Mouse (Mus musculus): Measurements from ENCODE around the gene Gprc5a. TPM values are rescaled to one million over a fixed set of nuclear protein-coding genes. Genes with fewer than 3 reads are reported as not detected.

The Gprc5a gene
- polyA plus RNA-seq, 1 experiment from 2014 or later: 24.7 TPM

DNA sequence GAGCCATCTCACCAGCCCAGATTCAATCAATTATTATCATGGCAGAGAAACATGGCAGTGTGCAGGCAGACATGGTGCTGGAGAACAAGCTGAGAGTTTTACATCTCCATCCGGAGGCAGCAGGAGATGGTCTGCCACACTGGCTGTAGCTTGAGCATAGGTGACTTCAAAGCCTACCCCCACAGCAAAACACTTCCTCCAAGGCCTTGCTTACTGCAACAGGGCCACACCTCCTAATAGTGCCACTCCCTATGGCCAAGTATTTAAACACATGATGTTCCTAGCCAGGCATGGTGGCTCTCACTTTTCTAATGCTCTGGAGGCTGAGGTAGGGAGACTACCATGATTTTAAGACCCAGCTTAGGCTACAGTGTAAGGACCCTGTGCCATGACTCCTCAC, 20.3 kb downstream of the Gprc5a start:
- Histone ChIP-seq H3K9me3 (replicated peaks; ENCODE audit: control insufficient read depth, low read length) (no peaks in the 10 kb centered on the region), H3K9ac (ENCODE audit: low read length) (no peak overlapping the region), H3K36me3 (ENCODE audit: control insufficient read depth, insufficient read depth, low read length) (no peaks in the 10 kb centered on the region), H3K4me3 (replicated peaks; ENCODE audit: low read length) (no peak overlapping the region), H3K27me3 (ENCODE audit: control insufficient read depth, insufficient read depth, low read length) (no peaks in the 10 kb centered on the region), H3K4me1 (ENCODE audit: control insufficient read depth, insufficient read depth, low read length) (no peaks in the 10 kb centered on the region), H3K27ac (ENCODE audit: low read length) (no peak overlapping the region), H3K4me2 (ENCODE audit: low read depth, low read length) (no peak overlapping the region)
- ATAC-seq (ENCODE audit: insufficient read depth, low FRiP score): no peak
- 90% methylated on average over 1 of the region's 1 CpGs for WGBS

DNA sequence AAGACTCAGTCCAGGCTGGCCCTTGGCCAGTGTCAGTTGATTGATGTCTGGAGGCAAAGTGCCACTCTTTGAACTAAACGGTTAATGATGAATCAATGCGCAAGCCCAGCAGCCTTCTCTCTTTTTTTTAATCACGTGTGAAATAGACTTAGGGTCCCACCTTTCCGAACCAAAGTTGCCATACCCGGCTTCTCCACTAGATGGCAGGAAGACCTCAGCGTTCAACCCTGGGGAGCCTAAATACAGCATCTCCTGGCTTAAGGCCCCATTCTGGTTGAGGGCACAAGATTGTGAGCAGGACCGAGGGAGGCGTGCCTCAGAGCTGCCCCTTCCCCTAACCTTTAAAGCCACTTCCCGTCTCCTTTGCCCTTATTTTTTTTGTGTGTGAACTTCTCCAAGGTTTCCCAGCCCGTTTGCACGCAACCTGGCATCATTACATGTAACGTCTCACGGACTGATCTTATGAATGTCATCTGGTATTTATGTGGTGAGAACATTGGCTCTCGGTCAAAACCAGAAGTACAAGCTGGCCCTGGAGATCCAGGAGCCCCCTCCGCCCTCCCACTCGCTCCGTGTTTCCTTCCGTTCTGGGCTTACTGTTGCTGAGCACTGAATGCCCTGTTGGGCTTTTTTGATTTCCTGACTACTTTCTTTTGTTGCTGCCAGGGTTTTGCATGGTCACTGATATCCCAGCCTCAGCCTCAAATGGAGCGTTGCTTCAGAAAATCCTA, 22.4 kb downstream of the Gprc5a start:
- ATAC-seq (ENCODE audit: insufficient read depth, low FRiP score): peak; percentile 71; the same call in 1 of the 2 replicates
- Histone ChIP-seq H3K27me3 (ENCODE audit: control insufficient read depth, insufficient read depth, low read length) (no peaks in the 10 kb centered on the region), H3K36me3 (ENCODE audit: control insufficient read depth, insufficient read depth, low read length) (no peaks in the 10 kb centered on the region), H3K4me2 (ENCODE audit: low read depth, low read length) (peak overlapping the region; percentile 43), H3K9ac (ENCODE audit: low read length) (no peak overlapping the region), H3K4me3 (replicated peaks; ENCODE audit: low read length) (no peak overlapping the region), H3K27ac (ENCODE audit: low read length) (no peak overlapping the region), H3K4me1 (ENCODE audit: control insufficient read depth, insufficient read depth, low read length) (no peaks in the 10 kb centered on the region), H3K9me3 (replicated peaks; ENCODE audit: control insufficient read depth, low read length) (no peaks in the 10 kb centered on the region)
- WGBS: 23% methylated on average over 19 of the region's 19 CpGs

DNA sequence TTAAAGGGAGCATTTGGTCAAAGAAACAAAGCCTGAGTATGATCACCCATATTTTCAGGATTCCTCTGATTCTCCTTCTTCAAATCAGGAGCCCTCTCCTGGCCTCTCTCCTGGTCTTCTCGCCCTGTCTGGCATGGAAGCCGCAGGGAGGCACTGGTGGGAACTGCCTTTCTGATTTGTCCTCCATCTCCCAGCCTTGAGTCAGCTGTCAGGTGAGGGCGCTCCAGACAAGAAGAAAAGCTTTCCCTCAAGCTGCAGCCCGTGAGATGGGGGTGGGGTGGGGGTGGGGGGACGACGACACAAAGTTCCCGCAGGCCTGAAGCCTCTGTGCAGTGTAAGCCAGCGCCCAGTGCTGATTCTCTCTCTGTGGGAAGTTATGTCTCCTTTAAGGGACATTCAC, 24.3 kb downstream of the Gprc5a start:
- Histone ChIP-seq H3K9ac (ENCODE audit: low read length) (no peak overlapping the region), H3K9me3 (replicated peaks; ENCODE audit: control insufficient read depth, low read length) (no peaks in the 10 kb centered on the region), H3K27me3 (ENCODE audit: control insufficient read depth, insufficient read depth, low read length) (no peaks in the 10 kb centered on the region), H3K4me3 (replicated peaks; ENCODE audit: low read length) (no peak overlapping the region), H3K36me3 (ENCODE audit: control insufficient read depth, insufficient read depth, low read length) (no peaks in the 10 kb centered on the region), H3K4me1 (ENCODE audit: control insufficient read depth, insufficient read depth, low read length) (no peaks in the 10 kb centered on the region), H3K4me2 (ENCODE audit: low read depth, low read length) (no peak overlapping the region), H3K27ac (ENCODE audit: low read length) (no peak overlapping the region)
- no peak for ATAC-seq (ENCODE audit: insufficient read depth, low FRiP score)
- WGBS: 34% methylated on average over 8 of the region's 8 CpGs

DNA sequence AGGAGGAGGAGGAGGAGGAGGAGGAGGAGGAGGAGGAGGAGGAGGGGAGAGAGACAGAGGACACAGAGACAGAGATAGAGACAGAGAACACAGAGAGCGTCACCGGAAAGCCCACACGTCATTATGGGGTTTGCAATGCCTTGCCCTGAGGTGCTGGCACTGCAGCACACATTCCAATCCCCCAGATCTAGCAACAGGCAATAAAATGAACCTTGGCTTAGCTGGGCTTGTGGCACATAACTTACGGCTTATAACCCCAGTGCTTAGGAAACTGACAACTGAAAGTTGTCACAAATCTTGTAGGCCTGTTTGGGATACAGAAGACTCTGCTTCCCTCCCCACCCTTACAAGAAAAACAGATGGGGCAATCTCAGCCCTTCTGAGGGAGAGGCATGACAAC, 25.2 kb downstream of the Gprc5a start:
- H3K4me1 ChIP-seq (ENCODE audit: control insufficient read depth, insufficient read depth, low read length): no peaks in the 10 kb centered on the region
- 86% methylated on average over 4 of the region's 4 CpGs for WGBS

DNA sequence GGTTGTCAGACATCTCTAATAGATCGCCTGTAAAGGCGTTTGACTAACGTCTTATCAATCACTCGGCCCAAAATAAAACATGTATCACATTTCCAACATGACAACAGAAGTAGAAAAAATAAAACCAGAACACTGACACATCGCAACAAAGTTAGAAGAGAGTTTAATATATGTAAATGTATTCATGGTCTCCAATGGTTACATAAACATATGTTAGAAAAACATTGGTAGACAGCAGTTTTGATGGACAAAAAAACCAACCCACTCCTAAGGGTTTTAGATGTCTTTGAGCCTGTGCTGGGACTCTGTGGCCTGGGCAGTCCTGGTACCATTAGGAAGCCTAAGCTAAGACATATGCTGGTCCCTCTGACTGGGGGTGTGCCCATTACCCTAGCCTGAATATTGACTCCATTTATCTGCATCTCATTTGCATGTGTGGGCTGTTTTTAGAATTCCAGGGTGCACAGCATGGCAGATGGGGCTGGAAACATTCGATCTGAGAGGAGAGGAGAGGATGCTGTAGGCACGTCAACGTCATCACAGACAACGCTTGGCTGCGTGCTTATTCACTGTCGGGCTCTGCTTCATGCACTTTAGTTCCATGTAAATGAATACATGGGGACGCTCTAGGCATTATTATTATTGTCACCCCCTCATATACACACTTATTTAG, 27.5 kb downstream of the Gprc5a start:
- Histone ChIP-seq H3K4me1 (ENCODE audit: control insufficient read depth, insufficient read depth, low read length) (no peaks in the 10 kb centered on the region), H3K27ac (ENCODE audit: low read length) (no peak overlapping the region), H3K4me3 (replicated peaks; ENCODE audit: low read length) (no peak overlapping the region), H3K9ac (ENCODE audit: low read length) (no peak overlapping the region), H3K27me3 (ENCODE audit: control insufficient read depth, insufficient read depth, low read length) (no peaks in the 10 kb centered on the region), H3K4me2 (ENCODE audit: low read depth, low read length) (no peak overlapping the region), H3K36me3 (ENCODE audit: control insufficient read depth, insufficient read depth, low read length) (no peaks in the 10 kb centered on the region), H3K9me3 (replicated peaks; ENCODE audit: control insufficient read depth, low read length) (no peaks in the 10 kb centered on the region)
- WGBS: 86% methylated on average over 12 of the region's 12 CpGs
- ATAC-seq (ENCODE audit: insufficient read depth, low FRiP score): no peak

More for the DNA sequence above, 25.2 kb downstream of the Gprc5a start:
- Histone ChIP-seq H3K9ac (ENCODE audit: low read length) (no peak overlapping the region), H3K9me3 (replicated peaks; ENCODE audit: control insufficient read depth, low read length) (no peaks in the 10 kb centered on the region), H3K4me2 (ENCODE audit: low read depth, low read length) (no peak overlapping the region), H3K4me3 (replicated peaks; ENCODE audit: low read length) (no peak overlapping the region), H3K27me3 (ENCODE audit: control insufficient read depth, insufficient read depth, low read length) (no peaks in the 10 kb centered on the region), H3K36me3 (ENCODE audit: control insufficient read depth, insufficient read depth, low read length) (no peaks in the 10 kb centered on the region), H3K27ac (ENCODE audit: low read length) (no peak overlapping the region)
- no peak for ATAC-seq (ENCODE audit: insufficient read depth, low FRiP score)

DNA sequence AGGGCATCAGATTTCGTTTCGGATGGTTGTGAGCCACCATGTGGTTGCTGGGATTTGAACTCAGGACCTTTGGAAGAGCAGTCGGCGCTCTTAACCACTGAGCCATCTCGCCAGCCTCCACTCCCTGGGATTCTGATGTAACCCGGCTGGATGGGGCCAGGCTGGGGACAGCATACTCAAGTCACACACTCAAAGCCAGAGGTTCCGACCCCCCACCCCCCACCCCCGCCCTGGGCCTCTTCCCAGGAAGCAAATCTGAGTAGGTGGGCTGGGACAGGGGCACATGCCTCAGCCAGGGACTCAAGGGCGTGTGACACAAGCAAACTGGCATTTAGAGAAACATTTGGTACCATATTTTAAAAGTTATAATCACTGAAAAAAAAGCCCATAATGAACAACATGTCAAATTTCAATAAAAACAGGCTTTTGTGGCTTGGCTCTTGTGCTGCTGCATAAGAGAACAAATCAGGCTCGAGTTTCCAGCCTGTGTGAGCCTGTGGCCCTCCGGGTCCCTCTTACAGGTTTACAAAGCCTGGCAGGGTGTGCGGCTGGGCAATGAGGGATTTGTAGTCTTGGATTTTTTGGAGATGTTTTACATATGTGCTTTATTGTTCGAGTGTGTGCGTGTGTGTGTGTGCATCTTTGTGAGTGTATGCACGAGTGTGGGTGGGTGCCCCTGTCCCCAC, 35.5 kb downstream of the Gprc5a start:
- WGBS: 81% methylated on average over 15 of the region's 15 CpGs
- no peak for ATAC-seq (ENCODE audit: insufficient read depth, low FRiP score)
- Histone ChIP-seq H3K9ac (ENCODE audit: low read length) (no peak overlapping the region), H3K4me3 (replicated peaks; ENCODE audit: low read length) (no peak overlapping the region), H3K27ac (ENCODE audit: low read length) (no peak overlapping the region), H3K4me1 (ENCODE audit: control insufficient read depth, insufficient read depth, low read length) (no peaks in the 10 kb centered on the region), H3K27me3 (ENCODE audit: control insufficient read depth, insufficient read depth, low read length) (no peaks in the 10 kb centered on the region), H3K4me2 (ENCODE audit: low read depth, low read length) (no peak overlapping the region), H3K36me3 (ENCODE audit: control insufficient read depth, insufficient read depth, low read length) (no peaks in the 10 kb centered on the region), H3K9me3 (replicated peaks; ENCODE audit: control insufficient read depth, low read length) (no peaks in the 10 kb centered on the region)

DNA sequence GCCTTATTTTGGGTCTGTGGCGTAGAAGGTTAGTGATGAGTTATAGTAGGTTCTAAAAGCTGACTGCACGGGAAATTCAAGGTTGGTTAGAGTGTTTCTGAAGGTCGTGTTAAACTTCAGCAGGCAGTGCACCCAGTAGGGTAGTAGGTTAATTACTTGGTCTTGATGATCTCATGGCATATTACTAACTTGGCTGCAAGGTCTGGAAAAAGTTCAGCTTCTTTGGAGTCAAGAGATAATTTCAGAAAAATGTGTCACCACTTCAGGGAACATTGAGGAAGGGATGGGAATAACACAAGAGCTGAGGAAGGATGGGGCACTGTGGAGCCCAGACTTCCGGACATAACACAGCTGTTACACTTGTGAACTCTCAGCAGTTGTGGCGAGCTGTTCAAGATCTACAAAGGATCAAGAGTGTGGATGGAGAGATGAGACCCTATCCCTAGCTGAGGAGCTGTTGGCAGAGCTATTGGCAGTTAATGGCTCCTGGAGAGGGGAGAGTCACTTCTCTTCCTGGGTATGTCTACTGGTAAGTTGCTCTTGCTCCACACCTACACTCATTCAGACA, 37.4 kb downstream of the Gprc5a start:
- no peak overlapping the region for H3K27ac ChIP-seq (ENCODE audit: low read length)
- no peak overlapping the region for H3K9ac ChIP-seq (ENCODE audit: low read length)
- H3K4me1 ChIP-seq (ENCODE audit: control insufficient read depth, insufficient read depth, low read length): no peaks in the 10 kb centered on the region
- H3K4me2 ChIP-seq (ENCODE audit: low read depth, low read length): no peak overlapping the region
- ATAC-seq (ENCODE audit: insufficient read depth, low FRiP score): no peak
- WGBS: 70% methylated on average over 5 of the region's 5 CpGs
- no peaks in the 10 kb centered on the region for H3K36me3 ChIP-seq (ENCODE audit: control insufficient read depth, insufficient read depth, low read length)
- no peaks in the 10 kb centered on the region for H3K9me3 ChIP-seq (replicated peaks; ENCODE audit: control insufficient read depth, low read length)
- no peaks in the 10 kb centered on the region for H3K27me3 ChIP-seq (ENCODE audit: control insufficient read depth, insufficient read depth, low read length)
- H3K4me3 ChIP-seq (replicated peaks; ENCODE audit: low read length): no peak overlapping the region

DNA sequence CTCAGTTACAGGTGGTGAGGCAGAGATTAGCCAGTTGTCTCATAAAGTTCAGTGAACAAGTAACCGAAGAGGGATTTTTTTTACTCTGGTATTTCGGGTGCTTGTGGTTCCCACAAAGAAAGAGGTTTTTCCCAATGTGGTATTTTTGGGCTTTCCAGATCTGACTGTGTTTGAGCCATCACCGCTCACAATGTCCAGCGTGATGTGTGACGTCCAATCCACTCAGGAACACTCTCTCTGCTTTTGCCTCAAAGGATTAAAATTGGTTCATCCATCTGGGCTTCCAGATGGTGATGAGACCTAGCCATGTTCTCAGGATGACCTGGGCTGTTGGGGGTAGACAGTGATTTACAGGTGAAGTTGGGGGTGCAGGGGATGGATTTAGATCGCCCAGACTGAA, 41.6 kb downstream of the Gprc5a start:
- Histone ChIP-seq H3K36me3 (ENCODE audit: control insufficient read depth, insufficient read depth, low read length) (no peaks in the 10 kb centered on the region), H3K4me2 (ENCODE audit: low read depth, low read length) (no peak overlapping the region), H3K9me3 (replicated peaks; ENCODE audit: control insufficient read depth, low read length) (no peaks in the 10 kb centered on the region), H3K9ac (ENCODE audit: low read length) (no peak overlapping the region), H3K27me3 (ENCODE audit: control insufficient read depth, insufficient read depth, low read length) (no peaks in the 10 kb centered on the region), H3K4me1 (ENCODE audit: control insufficient read depth, insufficient read depth, low read length) (no peaks in the 10 kb centered on the region), H3K27ac (ENCODE audit: low read length) (no peak overlapping the region), H3K4me3 (replicated peaks; ENCODE audit: low read length) (no peak overlapping the region)
- no peak for ATAC-seq (ENCODE audit: insufficient read depth, low FRiP score)
- WGBS: 88% methylated on average over 6 of the region's 6 CpGs
